Mouse (Mus musculus): ENCODE measurements around the gene Hoxa6. TPM values are rescaled to one million over a fixed set of nuclear protein-coding genes. Genes with fewer than 3 reads are reported as not detected.

Gene Hoxa6
- polyA plus RNA-seq, 1 experiment, result not detected

GRCm38 (mm10) chr6:52191860-52192550 lies 16.5 kb downstream of the Hoxa6 start:
- Histone ChIP-seq H3K27ac (ENCODE audit: insufficient read depth, low read length) (no peak overlapping the region), H3K4me3 (ENCODE audit: low read depth, low read length) (peak overlapping the region; percentile 66), H3K36me3 (ENCODE audit: control insufficient read depth, insufficient read depth, low read length, poor library complexity, severe bottlenecking) (no peaks in the 10 kb centered on the region), H3K9ac (ENCODE audit: low read depth, poor library complexity, severe bottlenecking) (peak overlapping the region; percentile 37), H3K4me1 (ENCODE audit: control insufficient read depth, insufficient read depth, low read length) (no peaks in the 10 kb centered on the region), H3K9me3 (replicated peaks; ENCODE audit: control insufficient read depth, insufficient read depth, low read length, poor library complexity, severe bottlenecking) (no peaks in the 10 kb centered on the region), H3K27me3 (ENCODE audit: control insufficient read depth, insufficient read depth, low read length, poor library complexity, severe bottlenecking) (peaks cover 29% of the 10 kb centered on the region)
- TF ChIP-seq EP300 (IDR thresholded peaks at IDR 0.05; ENCODE audit: insufficient read depth, low read depth, low read length) (no peak), POLR2A (IDR thresholded peaks at IDR 0.05; ENCODE audit: insufficient read depth, low read length) (no peak)

GRCm38 (mm10) chr6:52190906-52191810 lies 17.4 kb downstream of the Hoxa6 start, which contains the start of gene Hoxa4:
Gene Hoxa4, minus strand, starts transcription at chr6:52191753.
- TF ChIP-seq EP300 (IDR thresholded peaks at IDR 0.05; ENCODE audit: insufficient read depth, low read depth, low read length) (no peak), POLR2A (IDR thresholded peaks at IDR 0.05; ENCODE audit: insufficient read depth, low read length) (no peak), CTCF (IDR thresholded peaks at IDR 0.05; ENCODE audit: low read depth, low read length) (no peak)
- peaks cover 29% of the 10 kb centered on the region for H3K27me3 ChIP-seq (ENCODE audit: control insufficient read depth, insufficient read depth, low read length, poor library complexity, severe bottlenecking)
- H3K27ac ChIP-seq (ENCODE audit: insufficient read depth, low read length), result no peak within 1 kb of the TSS
- no peaks in the 10 kb centered on the region for H3K4me1 ChIP-seq (ENCODE audit: control insufficient read depth, insufficient read depth, low read length)
- H3K9me3 ChIP-seq (replicated peaks; ENCODE audit: control insufficient read depth, insufficient read depth, low read length, poor library complexity, severe bottlenecking), result no peaks in the 10 kb centered on the region
- H3K9ac ChIP-seq (ENCODE audit: low read depth, poor library complexity, severe bottlenecking), result peak within 1 kb of the TSS; percentile 94
- H3K36me3 ChIP-seq (ENCODE audit: control insufficient read depth, insufficient read depth, low read length, poor library complexity, severe bottlenecking), result no peaks in the 10 kb centered on the region
- H3K4me3 ChIP-seq (ENCODE audit: low read depth, low read length), result peak within 1 kb of the TSS; percentile 76

- Histone ChIP-seq H3K9me3 (replicated peaks; ENCODE audit: control insufficient read depth, insufficient read depth, low read length, poor library complexity, severe bottlenecking) (no peaks in the 10 kb centered on the region), H3K27ac (ENCODE audit: insufficient read depth, low read length) (no peak overlapping the region), H3K4me1 (ENCODE audit: control insufficient read depth, insufficient read depth, low read length) (no peaks in the 10 kb centered on the region), H3K36me3 (ENCODE audit: control insufficient read depth, insufficient read depth, low read length, poor library complexity, severe bottlenecking) (no peaks in the 10 kb centered on the region), H3K27me3 (ENCODE audit: control insufficient read depth, insufficient read depth, low read length, poor library complexity, severe bottlenecking) (peaks cover 29% of the 10 kb centered on the region), H3K9ac (ENCODE audit: low read depth, poor library complexity, severe bottlenecking) (no peak overlapping the region), H3K4me3 (ENCODE audit: low read depth, low read length) (no peak overlapping the region)
- TF ChIP-seq POLR2A (IDR thresholded peaks at IDR 0.05; ENCODE audit: insufficient read depth, low read length) (no peak), CTCF (IDR thresholded peaks at IDR 0.05; ENCODE audit: low read depth, low read length) (no peak), EP300 (IDR thresholded peaks at IDR 0.05; ENCODE audit: insufficient read depth, low read depth, low read length) (no peak)
These were observed 18.1 kb downstream of the Hoxa6 start for GRCm38 (mm10) chr6:52190410-52190809.

GRCm38 (mm10) chr6:52189909-52190308 lies 18.6 kb downstream of the Hoxa6 start:
- TF ChIP-seq POLR2A (IDR thresholded peaks at IDR 0.05; ENCODE audit: insufficient read depth, low read length) (no peak), EP300 (IDR thresholded peaks at IDR 0.05; ENCODE audit: insufficient read depth, low read depth, low read length) (no peak), CTCF (IDR thresholded peaks at IDR 0.05; ENCODE audit: low read depth, low read length) (no peak)
- H3K4me1 ChIP-seq (ENCODE audit: control insufficient read depth, insufficient read depth, low read length), result no peaks in the 10 kb centered on the region
- peaks cover 27% of the 10 kb centered on the region for H3K27me3 ChIP-seq (ENCODE audit: control insufficient read depth, insufficient read depth, low read length, poor library complexity, severe bottlenecking)

GRCm38 (mm10) chr6:52189172-52189591 lies 19.3 kb downstream of the Hoxa6 start:
- no peaks in the 10 kb centered on the region for H3K9me3 ChIP-seq (replicated peaks; ENCODE audit: control insufficient read depth, insufficient read depth, low read length, poor library complexity, severe bottlenecking)
- no peak overlapping the region for H3K9ac ChIP-seq (ENCODE audit: low read depth, poor library complexity, severe bottlenecking)
- H3K27ac ChIP-seq (ENCODE audit: insufficient read depth, low read length), result no peak overlapping the region
- peaks cover 26% of the 10 kb centered on the region for H3K27me3 ChIP-seq (ENCODE audit: control insufficient read depth, insufficient read depth, low read length, poor library complexity, severe bottlenecking)
- TF ChIP-seq EP300 (IDR thresholded peaks at IDR 0.05; ENCODE audit: insufficient read depth, low read depth, low read length) (no peak), CTCF (IDR thresholded peaks at IDR 0.05; ENCODE audit: low read depth, low read length) (no peak), POLR2A (IDR thresholded peaks at IDR 0.05; ENCODE audit: insufficient read depth, low read length) (no peak)
- H3K4me1 ChIP-seq (ENCODE audit: control insufficient read depth, insufficient read depth, low read length), result no peaks in the 10 kb centered on the region
- H3K36me3 ChIP-seq (ENCODE audit: control insufficient read depth, insufficient read depth, low read length, poor library complexity, severe bottlenecking), result no peaks in the 10 kb centered on the region
- H3K4me3 ChIP-seq (ENCODE audit: low read depth, low read length), result no peak overlapping the region

More at GRCm38 (mm10) chr6:52189909-52190308, 18.6 kb downstream of the Hoxa6 start:
- H3K36me3 ChIP-seq (ENCODE audit: control insufficient read depth, insufficient read depth, low read length, poor library complexity, severe bottlenecking), result no peaks in the 10 kb centered on the region
- H3K4me3 ChIP-seq (ENCODE audit: low read depth, low read length), result no peak overlapping the region
- no peak overlapping the region for H3K27ac ChIP-seq (ENCODE audit: insufficient read depth, low read length)
- H3K9ac ChIP-seq (ENCODE audit: low read depth, poor library complexity, severe bottlenecking), result no peak overlapping the region
- H3K9me3 ChIP-seq (replicated peaks; ENCODE audit: control insufficient read depth, insufficient read depth, low read length, poor library complexity, severe bottlenecking), result no peaks in the 10 kb centered on the region

Measured in ES-Bruce4 (cell line).